Mouse (Mus musculus) myocyte (in vitro differentiated cells): Measurements from ENCODE around the gene Crip2.

ENCODE experiments used
- MAX ChIP-seq: IDR thresholded peaks from one replicate; pipeline ENCODE4 v1.6.1; 2011; ENCODE audit warnings: low read depth, mild to moderate bottlenecking, control low read depth
- MYOD1 ChIP-seq, 3 experiments: IDR thresholded peaks; one replicate each; pipeline ENCODE4 v1.6.1; 2011; ENCODE audit warnings: control low read depth in 2 of 3, low read depth in 2 of 3, mild to moderate bottlenecking in 2 of 3, moderate library complexity in 1 of 3; ENCODE audit not compliant: insufficient read length in 2 of 3, control insufficient read depth in 1 of 3
- MYOG ChIP-seq, 3 experiments: IDR thresholded peaks; one replicate each; pipeline ENCODE4 v1.6.1; 2011; ENCODE audit warnings: control low read depth in 2 of 3, low read depth in 2 of 3, mild to moderate bottlenecking in 2 of 3; ENCODE audit not compliant: insufficient read length in 2 of 3, control insufficient read depth in 1 of 3, insufficient read depth in 1 of 3
- POLR2A ChIP-seq: IDR thresholded peaks from one replicate; pipeline ENCODE4 v1.6.1; 2011; ENCODE audit warnings: low read depth, mild to moderate bottlenecking, control low read depth, moderate library complexity; ENCODE audit not compliant: insufficient read length
- POLR2AphosphoS2 ChIP-seq: IDR thresholded peaks from one replicate; pipeline ENCODE4 v1.6.1; 2011; ENCODE audit warnings: low read depth, control low read depth; ENCODE audit not compliant: insufficient read length
- TCF12 ChIP-seq: IDR thresholded peaks from one replicate; pipeline ENCODE4 v1.6.1; 2011; ENCODE audit warnings: mild to moderate bottlenecking, control low read depth; ENCODE audit not compliant: poor library complexity, insufficient read depth, severe bottlenecking
- TCF3 ChIP-seq: IDR thresholded peaks from one replicate; pipeline ENCODE4 v1.6.1; 2011; ENCODE audit warnings: low read depth, control low read depth; ENCODE audit not compliant: insufficient read length
- USF1 ChIP-seq: IDR thresholded peaks from one replicate; pipeline ENCODE4 v1.6.1; 2011; ENCODE audit warnings: low read depth, mild to moderate bottlenecking, control low read depth, moderate library complexity

DNA sequence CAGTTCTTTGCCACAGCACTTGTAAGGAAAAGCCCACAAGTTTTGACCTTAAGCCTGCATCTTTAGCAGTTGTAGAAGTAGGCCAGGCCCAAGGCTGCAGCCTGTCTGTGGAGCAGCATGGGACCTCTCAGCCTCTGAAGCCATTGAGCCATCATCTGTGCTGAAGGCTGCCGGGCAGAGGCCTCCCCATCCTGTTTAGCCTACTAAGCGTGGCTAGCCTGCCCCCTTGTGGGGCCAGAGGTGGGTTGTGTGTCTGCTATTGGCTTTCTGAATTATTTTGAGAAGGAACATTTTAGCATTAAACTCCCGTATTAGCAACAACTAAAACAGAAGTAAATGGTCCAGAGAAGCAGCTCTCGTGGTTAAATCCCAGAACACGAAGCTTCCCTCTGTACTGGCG is 37.6 kb upstream of the Crip2 start:
- TF ChIP-seq MAX (no peak), POLR2A (no peak), TCF3 (no peak), MYOD1 (IDR thresholded peaks at IDR 0.05; ENCODE audit: control insufficient read depth in 1 of 3, insufficient read length in 2 of 3, low read depth in 2 of 3) (no peak), POLR2AphosphoS2 (no peak), USF1 (no peak), TCF12 (no peak), MYOG (IDR thresholded peaks at IDR 0.05; ENCODE audit: control insufficient read depth in 1 of 3, insufficient read depth in 1 of 3, insufficient read length in 2 of 3, low read depth in 2 of 3) (no peak)
